Mouse (Mus musculus): Measurements from ENCODE around the gene Mustn1.

The Mustn1 gene

DNA sequence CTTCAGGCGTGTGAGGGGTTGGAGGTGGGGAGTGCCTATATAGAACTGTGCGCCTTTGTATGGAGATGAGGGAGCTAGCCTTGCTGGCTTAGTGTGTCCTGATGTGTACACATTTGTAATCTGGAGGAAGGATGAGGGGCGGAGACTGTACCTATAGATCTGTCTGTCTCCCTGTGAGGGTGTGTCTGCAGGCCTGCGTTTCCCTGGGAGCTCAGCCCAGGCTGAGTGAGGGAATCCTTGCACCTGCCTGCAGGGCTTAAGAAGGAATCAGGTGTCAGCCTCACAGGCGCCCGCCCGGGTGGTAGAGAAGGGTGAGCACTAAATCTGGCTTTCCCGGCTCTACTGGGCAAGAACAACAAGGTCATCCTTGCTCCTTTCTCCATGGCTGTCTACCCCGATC lies 794 bp downstream of the Mustn1 start:
- no peak for DNase-seq (ENCODE audit: low read depth, low spot score)

DNA sequence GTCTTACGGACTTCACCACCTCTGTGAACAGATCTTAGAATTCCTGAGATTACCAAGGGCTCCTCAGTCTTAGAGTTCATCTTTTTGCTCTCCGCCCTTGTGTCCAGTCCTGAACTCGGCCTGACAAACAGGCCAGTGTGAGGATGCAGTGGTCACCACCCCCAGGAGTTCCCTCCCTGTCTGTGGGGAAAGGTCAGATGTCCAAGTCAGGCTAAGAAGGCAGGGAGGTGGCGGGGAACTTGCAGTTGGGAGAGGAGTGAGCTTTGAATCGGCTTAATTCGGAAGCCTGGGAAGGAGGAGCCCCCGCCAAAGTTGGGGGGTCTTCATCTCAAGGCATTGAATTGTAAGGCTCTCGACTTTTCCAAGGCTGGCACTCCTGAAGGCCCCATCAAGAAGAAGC lies 1.3 kb downstream of the Mustn1 start:
- no peak for DNase-seq (ENCODE audit: low read depth, low spot score)

DNA sequence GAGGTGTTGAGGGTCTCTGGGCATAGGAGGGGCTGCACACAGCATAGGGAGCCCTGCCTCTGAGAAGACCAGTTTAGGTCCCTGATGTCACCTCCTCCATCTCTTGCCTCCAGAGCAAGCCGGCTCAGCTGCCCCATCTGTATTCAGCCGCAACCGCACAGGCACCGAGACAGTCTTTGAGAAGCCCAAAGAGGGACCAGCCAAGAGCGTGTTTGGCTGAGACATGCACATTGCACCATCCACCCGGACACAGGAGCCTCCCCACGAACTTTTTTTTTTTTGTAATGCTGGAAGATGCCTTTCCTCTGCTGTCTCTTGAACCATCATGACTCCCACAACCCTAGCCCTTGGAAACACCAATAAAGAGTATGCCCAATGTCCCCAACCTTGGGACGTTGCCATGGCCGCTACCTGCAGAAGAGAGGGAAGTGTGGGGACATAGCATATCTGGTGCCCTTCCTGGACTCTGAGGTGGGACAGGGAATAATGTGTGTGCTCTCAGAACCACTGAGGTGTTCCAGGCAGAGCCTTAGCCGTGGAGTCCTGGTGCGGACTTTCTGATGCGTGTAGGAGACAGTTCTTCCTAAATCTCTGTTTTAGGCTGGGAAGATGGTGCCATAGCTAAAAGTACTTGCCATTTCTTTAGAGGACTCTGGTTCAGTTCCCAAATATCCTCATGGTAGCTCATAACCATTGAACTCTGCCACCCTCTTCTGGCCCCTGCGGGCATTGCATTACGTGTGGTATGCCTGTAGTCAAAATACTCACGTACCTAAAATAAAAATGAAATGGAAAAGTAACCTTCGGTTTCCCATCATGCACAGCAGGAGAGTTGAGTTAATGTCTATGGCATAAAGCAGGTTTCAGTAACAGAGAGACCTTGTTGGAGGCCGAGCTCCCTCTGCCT lies 2.1 kb downstream of the Mustn1 start:
- no peak for DNase-seq (ENCODE audit: low read depth, low spot score)

DNA sequence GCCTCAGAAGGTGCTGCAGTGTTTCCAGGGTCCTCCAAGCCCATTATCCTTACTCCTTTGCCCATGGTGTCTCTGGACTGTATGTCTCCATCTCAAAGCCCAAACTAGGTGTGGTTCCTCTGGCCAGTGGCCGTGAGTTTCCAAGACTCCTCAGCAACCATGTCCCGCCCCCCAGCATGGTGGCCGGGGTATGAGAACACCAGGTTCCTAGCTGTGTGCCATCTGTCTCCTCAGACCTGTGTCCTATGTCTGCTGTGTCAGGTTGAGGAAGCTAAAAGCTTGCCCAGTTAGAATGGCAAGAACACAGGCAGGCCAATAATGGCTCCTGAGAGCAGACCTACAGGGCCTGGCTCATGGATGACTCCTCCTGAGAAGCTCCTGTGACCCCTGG lies 2.7 kb downstream of the Mustn1 start:
- DNase-seq (ENCODE audit: low read depth, low spot score), result no peak

DNA sequence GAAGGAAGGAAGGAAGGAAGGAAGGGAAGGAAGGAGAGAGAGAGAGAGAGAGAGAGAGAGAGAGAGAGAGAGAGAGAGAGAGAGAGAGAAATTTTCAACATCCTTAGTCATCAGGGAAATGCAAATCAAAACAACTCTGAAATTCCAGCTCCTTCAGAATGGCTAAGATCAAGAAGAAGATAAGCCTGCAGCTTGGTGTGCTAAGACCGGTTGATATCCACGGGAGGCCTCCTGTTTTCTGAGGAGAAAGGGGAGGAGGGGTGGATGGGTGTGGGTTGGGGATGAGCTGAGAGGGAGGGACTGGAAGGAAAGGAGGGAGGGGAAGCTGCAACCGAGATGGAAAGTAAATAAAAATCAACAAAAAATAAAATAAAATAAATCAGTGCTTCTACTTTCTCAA lies 6.3 kb downstream of the Mustn1 start:
- DNase-seq (ENCODE audit: low read depth, low spot score), result no peak

DNA sequence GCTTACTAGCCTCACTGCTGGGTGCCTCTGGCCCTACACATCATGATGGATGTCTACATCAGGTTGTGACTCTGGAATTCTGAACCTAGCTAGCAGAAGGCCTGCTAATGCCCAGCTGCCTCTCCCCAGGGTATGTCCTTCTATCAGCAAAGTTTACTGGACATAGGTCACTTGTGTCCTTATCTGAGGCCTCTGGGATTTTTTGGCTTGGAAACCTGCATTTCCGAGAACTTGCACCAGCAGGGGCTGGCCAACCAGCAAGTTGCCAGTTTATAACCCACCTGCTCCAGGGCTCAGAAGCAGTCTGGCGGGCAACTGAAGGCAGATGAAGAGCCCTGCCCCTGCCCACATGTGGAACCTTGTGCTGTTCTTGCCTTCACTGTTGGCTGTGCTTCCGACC lies 7.2 kb downstream of the Mustn1 start, which contains the start of gene Itih4:
Itih4 (plus strand) TSS at position 273 of the 400 bp plus-strand sequence.
- no peak for DNase-seq (ENCODE audit: low read depth, low spot score)

DNA sequence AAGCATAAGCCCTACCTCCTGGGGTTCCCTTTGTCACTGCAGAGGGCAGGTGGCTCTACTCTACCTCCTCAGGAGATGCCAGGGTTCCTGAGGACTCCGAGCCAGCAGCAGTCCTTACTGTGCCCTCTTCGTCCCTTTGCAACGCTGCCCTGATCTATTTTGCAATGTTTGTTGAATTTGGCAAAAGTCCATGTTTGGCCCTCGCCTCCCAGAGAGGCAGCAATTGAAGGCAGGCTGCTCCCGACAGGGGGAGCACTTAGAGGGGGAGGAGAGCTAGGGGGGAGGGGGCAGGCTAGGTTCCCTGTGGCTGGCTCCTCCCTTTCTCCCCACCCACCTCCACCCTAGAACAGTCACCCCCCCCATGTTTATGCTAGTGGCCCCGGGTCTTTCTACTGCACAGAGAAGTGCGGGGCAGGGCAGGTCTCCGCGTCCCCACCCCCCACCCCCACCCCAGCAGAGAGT lies 9.3 kb downstream of the Mustn1 start:
- DNase-seq (ENCODE audit: low read depth, low spot score), result no peak

DNA sequence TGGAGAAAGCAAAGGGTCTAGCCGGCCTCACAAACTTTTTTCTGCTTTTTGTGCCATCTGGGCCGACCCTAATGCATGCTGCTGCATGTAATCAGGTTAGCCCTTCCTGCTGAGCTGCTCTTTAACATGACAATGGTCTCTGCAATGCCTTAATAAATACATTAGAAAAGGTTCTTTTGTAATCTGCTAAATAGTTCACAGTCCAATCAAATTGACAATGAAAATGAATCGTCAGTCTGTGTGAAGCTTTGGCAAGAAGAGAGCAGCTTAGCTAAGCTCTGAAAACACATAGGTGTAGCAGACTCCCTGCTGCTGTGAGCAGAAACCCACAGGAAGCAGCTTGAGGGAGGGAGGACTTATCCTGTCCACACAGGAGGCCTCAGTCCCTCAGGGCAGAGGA lies 21.0 kb downstream of the Mustn1 start:
- DNase-seq (ENCODE audit: low read depth, low spot score), result no peak

DNA sequence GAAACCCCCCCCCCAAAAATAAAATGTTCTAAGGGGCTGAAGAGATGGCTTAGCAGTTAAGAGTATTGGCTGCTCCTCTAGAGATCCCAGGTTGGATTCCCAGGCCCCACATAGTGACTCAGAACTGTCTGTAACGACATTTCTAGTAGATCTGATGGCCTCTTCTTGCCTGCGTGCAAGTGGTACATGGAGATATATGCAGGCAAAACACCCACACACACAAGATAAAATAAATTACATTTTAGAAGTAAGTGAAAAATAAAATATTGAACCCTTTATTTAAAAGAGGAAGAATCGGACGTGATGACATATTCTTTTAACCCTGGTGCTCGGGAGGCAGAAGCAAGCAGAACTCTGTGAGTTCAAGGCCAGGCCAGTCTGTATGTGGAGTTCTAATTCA lies 23.6 kb downstream of the Mustn1 start:
- no peak for DNase-seq (ENCODE audit: low read depth, low spot score)

DNA sequence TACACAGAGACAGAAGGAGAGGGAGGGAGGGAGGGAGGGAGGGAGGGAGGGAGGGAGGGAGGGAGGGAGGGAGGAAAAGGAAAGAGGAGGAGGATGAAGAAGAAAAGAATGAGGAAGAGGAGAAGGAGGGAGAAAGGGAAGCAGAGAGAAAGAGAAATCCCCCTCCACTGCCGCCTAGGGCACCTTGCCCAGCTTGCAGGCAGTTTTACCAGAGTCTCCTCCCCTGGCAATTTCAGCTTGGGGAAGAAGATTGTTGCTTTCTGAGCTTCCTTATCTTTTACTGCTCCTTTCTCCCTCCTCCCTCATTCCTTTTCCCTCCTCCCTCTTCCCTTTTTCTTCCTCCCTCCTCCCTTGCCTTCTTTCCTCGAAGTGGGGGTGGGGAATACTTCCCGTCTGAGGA lies 24.0 kb downstream of the Mustn1 start:
- no peak for DNase-seq (ENCODE audit: low read depth, low spot score)

DNA sequence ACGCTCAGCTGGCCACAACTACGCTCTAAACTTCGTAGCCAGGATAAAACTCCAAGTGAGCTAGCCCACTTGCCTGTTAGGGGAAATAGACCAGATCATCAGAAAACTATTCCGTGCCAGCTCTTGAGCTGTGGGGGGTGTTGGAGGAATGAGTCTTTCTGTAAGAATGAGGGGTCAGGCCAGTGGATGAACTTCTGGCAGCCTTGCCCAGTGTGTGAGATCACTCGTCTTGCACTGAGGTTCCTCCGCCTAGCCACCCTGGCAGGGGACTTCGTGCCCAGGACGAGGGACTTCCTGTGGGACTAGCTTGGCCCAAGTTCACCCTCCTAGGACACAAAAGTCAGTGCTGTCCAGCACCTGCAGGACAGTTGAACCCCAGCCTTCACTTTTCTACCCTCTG lies 25.3 kb downstream of the Mustn1 start:
- no peak for DNase-seq (ENCODE audit: low read depth, low spot score)

DNA sequence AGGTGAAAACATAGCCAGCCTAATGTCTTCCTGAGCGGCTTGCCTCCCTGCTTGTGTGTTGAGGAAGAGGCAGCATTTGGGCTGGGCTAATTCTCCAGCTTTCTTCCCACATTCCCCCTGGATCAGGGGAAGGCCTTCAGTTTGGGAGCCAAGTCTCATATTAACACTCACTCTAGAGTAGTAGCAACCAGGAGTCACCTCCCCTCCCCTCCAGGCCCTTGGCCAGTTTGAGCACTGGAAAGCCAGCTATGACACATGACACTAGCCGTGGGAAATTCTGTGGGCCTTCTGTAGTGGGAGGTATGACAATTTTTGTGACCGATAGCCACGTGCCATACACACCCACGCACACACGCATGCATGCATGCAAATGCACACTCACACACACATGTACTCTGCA lies 27.0 kb downstream of the Mustn1 start:
- DNase-seq (ENCODE audit: low read depth, low spot score), result no peak

DNA sequence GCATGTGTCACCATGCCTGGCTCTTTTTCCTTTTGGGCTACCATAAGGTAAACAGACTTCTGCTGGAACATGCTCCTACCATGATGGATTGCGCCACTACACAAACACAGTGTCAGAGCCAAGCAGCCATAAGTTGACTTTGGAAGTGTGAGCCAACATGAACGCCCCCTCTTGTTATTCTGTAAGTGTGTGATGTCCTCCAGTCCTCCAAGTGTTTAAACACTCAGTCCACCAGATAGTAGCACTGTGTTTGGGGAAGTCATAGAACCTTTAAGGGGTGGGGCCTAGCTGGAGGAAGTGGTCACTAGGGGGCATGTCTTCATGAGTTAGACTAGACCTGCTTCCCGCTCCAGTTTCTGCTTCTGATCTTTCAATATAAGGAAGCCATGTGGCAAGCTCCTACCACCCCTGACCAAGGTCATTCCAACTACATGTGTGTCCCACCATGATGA lies 28.8 kb downstream of the Mustn1 start:
- no peak for DNase-seq (ENCODE audit: low read depth, low spot score)

DNA sequence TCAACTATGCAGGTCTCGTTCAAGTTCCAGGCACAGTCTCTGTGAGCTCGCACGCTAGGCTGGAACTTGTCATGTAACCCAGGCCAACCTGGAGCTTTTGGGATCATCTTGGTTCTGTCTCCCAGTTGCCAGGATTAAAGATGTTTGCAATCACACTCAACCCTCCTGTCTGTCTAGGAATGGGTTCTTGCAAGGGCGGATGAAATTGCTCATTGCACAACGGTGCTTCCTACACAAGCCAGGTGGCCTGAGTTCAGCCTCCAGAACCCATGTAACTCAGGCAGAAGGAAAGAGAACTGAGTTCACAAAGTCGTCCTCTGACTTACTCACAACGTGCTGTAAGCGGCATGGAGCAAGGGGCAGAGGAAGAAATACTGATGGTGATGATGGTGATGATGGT lies 32.1 kb downstream of the Mustn1 start:
- no peak for DNase-seq (ENCODE audit: low read depth, low spot score)

DNA sequence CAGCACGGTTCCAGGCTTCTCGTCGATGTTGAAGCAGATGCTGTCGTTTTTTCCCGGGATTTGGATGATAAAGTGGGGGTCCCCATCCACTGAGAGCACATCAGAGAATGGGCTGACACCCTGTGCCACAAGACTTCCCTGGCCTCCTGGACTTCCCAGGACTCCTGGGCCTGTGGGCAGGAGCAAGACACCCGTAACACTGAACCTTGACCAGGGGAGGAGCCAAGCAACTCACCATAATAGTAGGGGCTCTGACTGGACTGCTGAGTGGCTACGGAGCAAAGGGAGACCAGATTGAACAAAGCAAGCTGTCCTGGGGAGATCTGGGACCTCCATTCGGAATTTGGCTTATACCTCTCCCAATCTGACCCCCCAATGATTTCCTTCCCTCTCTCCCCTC lies 33.6 kb downstream of the Mustn1 start:
- DNase-seq (ENCODE audit: low read depth, low spot score), result no peak

DNA sequence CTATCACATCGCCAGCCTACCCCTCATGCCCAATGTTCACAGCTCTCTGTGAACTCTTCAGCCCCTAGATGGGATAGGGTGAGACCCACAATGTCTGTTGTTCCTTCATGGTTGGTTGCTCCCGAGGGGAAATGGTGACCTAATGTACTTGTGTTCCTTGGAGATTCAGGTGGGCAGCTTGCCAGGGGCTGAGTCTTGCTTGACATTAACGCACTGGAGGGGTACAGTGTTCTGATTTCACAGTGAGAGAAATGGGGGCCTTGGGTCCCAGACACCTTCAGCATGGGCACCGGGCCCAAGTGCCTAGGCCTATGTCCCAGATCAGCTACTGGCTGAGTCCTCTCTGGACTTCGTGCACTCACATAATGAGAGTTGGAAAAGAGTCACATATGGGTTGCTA lies 34.4 kb downstream of the Mustn1 start:
- DNase-seq (ENCODE audit: low read depth, low spot score), result no peak

DNA sequence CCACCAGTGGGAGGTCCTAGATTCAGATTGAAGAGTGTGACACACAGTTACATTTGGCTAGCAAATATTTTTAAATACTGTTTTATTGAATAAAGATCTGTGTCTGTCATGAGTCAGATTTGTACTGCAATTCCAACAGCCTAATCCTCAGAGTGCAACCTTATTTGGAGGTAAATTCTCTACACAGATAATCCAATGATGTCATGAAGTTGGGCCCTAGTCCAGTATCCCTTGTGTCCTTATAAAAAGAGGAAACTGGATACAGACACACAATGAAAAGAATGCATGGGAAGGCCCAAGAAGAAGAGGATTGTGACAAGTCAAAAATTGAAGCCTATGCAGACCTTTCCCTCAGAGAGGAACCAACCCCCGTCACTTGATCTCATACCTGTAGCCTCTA lies 37.5 kb downstream of the Mustn1 start:
- DNase-seq (ENCODE audit: low read depth, low spot score), result no peak

DNA sequence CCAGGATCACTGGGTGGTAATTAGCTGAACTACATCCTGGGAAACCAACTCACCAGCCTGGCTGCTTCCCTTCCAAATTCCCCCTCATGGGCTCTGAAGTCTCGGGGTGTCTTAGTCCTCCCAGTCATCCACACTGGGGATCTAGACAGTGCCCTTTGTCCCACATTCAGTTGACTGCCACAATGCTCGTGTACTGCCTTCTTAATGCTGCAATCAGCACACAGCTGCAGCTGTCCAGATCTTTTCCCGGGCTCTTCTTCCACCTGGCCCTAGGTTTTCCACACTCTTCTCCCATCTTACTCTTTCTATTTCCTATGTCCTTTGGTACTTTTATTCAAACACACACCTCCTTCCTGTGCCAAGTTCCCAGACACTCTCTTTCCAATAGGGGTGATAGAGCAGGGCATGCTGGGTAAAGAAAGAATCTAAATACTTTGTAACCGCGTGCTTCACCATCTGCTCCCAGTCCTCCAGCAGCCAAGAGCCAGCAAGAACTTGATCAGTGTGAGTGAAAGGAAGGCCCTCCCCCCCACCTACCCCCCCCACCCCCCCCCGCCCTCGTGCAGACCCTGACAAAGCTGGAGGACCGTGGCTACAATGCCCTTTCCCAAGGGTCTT lies 43.2 kb downstream of the Mustn1 start:
- no peak for DNase-seq (ENCODE audit: low read depth, low spot score)

DNA sequence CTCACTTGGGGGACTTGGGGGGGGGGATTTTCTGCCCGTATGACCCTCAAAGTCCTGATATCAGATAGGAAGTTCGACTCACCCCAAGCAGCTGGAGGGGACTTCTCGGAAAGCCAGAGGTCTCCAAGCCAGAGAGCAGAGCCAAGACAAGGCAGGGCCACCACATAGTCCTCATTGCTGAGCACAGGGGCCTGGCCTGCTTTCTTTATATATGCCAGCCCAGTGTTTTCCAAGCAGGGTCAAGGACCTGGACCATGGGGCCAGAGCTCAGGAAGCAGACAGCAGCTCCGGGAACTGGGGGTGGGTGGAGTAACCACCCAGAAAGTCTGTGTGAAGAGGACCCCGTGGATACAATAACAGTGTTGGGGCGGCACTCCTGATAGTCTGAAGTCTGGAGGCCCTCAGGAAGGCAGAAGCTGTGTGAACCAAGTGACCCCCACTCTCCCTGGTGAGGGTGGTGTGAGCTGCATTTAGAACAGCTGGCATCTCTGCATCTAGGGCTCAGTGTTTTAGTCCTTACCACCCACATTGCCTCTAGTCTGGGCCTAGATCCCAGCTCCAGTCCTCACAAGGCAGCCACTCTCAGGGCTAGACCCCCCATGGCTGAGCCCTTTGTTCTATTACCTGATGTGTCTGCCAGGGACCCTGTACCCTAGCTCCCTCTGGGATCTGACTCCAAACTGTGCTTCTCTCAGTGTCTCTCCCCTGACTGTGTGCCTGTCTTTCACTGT lies 44.5 kb downstream of the Mustn1 start, which contains the start of gene Itih3:
Itih3 (minus strand) TSS at position 386 of the 731 bp plus-strand sequence.
- DNase-seq (ENCODE audit: low read depth, low spot score), result no peak

DNA sequence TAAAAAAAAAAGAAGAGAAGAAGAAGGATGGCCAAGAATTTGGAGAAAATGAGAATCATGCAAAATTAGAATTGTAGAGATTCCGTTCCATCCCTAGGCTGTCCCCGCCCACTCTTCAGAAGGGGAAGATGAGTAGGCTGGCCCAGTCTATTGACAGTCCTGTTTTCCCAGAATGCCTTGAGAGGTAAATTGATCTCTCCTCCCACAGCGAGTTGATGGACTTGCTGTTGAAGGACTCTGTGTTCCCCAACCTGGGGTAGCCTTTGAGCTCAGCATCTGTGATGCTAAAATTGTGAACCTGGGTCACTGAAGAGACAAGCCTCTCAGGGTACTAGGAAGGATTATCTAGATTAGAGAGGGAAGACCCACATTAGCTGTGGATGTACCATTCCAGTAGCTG lies 46.5 kb downstream of the Mustn1 start:
- no peak for DNase-seq (ENCODE audit: low read depth, low spot score)

DNA sequence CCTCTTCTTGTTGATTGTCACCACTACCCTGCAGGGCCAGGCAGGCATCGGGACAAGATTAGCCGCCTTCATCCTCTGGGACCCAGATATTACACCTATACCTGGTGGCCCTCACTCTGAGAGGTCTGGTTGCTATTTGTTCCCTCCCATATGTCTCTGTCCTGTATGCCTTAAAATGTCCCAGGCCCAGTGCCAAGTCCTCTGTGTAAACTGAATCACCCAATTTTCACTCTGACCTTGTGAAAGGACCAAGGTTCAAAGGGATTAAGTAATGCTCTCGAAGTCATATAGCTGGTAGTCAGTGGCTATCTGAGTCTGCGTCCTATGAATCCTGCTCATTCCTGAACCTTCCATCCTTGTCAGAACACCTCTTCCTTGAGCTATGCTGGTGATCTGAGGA lies 51.4 kb downstream of the Mustn1 start:
- DNase-seq (ENCODE audit: low read depth, low spot score), result no peak
